Comparison of ENCODE assay signal across 7 mouse cellular contexts in genomic region chr13:23583387-23584068, GRCm38 (mm10). TPM values are rescaled to one million over a fixed set of nuclear protein-coding genes. Genes with fewer than 3 reads are reported as not detected.
DNase-seq lines count a peak whose midpoint lies in the region; ATAC-seq and TF ChIP-seq lines count a peak whose summit lies in the region.

No protein-coding gene starts in this region.

- no peaks in the 10 kb centered on the region for H3K36me3 ChIP-seq in forebrain, embryonic 12.5 days (replicated peaks)
- H3K36me3 ChIP-seq in liver, postnatal 0 days (replicated peaks; ENCODE audit: insufficient read depth, low read length), result no peaks in the 10 kb centered on the region

- 0 out of 2 replicates have a peak overlapping the region, but pooled peaks have one; percentile 36 for H3K9ac ChIP-seq in forebrain, embryonic 12.5 days
- peak overlapping the region; percentile 83 for H3K9ac ChIP-seq in liver, postnatal 0 days (replicated peaks)

- H3K4me1 ChIP-seq in bone marrow, adult 2 months (ENCODE audit: control insufficient read depth, insufficient read depth, low read length), result peaks cover 3% of the 10 kb centered on the region; the same call in 1 of the 2 replicates
- H3K4me1 ChIP-seq in forebrain, embryonic 12.5 days, result peaks cover 32% of the 10 kb centered on the region
- H3K4me1 ChIP-seq in liver, postnatal 0 days (ENCODE audit: insufficient read depth), result peaks cover 24% of the 10 kb centered on the region

- intact Hi-C loops in left cerebral cortex, adult 2 months (cut with DNase I), result loop anchor here (2.0 to 10.0 kb wide), 5 partner anchors 114 to 1866 kb away; partner anchors contain the start of genes Hist1h1a, Hist1h1b, Hist1h1t and Hist1h2ai

- H3K9me3 ChIP-seq in forebrain, embryonic 12.5 days, result no peaks in the 10 kb centered on the region
- no peaks in the 10 kb centered on the region for H3K9me3 ChIP-seq in liver, postnatal 0 days (ENCODE audit: low read length)

- no peak for ATAC-seq in forebrain, embryonic 12.5 days (ENCODE audit: low FRiP score)
- ATAC-seq in liver, postnatal 0 days, result no peak
- no peak for ATAC-seq in activated CD4-positive, CD25-positive, alpha-beta regulatory T cell, adult 4 months

- DNase-seq in left cerebral cortex, adult 2 months (ENCODE audit: extremely low spot score in 1 of 2, low spot score in 2 of 2), result no peak
- DNase-seq in left cerebral cortex, adult 11 months (ENCODE audit: low spot score), result no peak
- no peak for DNase-seq in liver, postnatal 0 days
- no peak for DNase-seq in cerebellum, adult 11-12 months

- no peak overlapping the region for H3K4me3 ChIP-seq in left cerebral cortex, adult 2 months
- H3K4me3 ChIP-seq in bone marrow, adult 2 months (replicated peaks; ENCODE audit: control insufficient read depth, low read depth, low read length), result no peak overlapping the region
- H3K4me3 ChIP-seq in forebrain, embryonic 12.5 days (replicated peaks), result no peak overlapping the region
- peak overlapping the region; percentile 59 for H3K4me3 ChIP-seq in liver, postnatal 0 days (ENCODE audit: low read depth, low read length)

- TF ChIP-seq EP300 in liver, postnatal 0 days (IDR thresholded peaks at IDR 0.05; ENCODE audit: low read depth), result no peak

- H3K27me3 ChIP-seq in forebrain, embryonic 12.5 days, result no peaks in the 10 kb centered on the region
- H3K27me3 ChIP-seq in liver, postnatal 0 days (ENCODE audit: insufficient read depth, low read length), result no peaks in the 10 kb centered on the region

- H3K27ac ChIP-seq in left cerebral cortex, adult 2 months, result peak overlapping the region; percentile 24; the same call in 1 of the 2 replicates
- peak overlapping the region; percentile 67; the same call in 1 of the 2 replicates for H3K27ac ChIP-seq in bone marrow, adult 2 months (ENCODE audit: control insufficient read depth, insufficient read depth, low read depth, low read length, poor library complexity)
- peak overlapping the region; percentile 99 for H3K27ac ChIP-seq in forebrain, embryonic 12.5 days
- H3K27ac ChIP-seq in liver, postnatal 0 days (ENCODE audit: low read depth), result peak overlapping the region; percentile 99

- peak overlapping the region; percentile 85 for H3K4me2 ChIP-seq in forebrain, embryonic 12.5 days
- peak overlapping the region; percentile 86 for H3K4me2 ChIP-seq in liver, postnatal 0 days (ENCODE audit: low read depth, low read length)

- no peak for TF ChIP-seq CTCF in left cerebral cortex, adult 2 months (IDR thresholded peaks at IDR 0.05)
- TF ChIP-seq CTCF in bone marrow, adult 2 months (IDR thresholded peaks at IDR 0.05; ENCODE audit: control insufficient read depth, insufficient read depth, low read length), result no peak
- TF ChIP-seq CTCF in liver, postnatal 0 days (IDR thresholded peaks at IDR 0.05; ENCODE audit: low read depth), result no peak

- TF ChIP-seq POLR2A in bone marrow, adult 2 months (IDR thresholded peaks at IDR 0.05; ENCODE audit: borderline replicate concordance, control insufficient read depth, low read depth, low read length), result no peak

RNA-seq across cellular contexts. Expression of gene Hist1h4d, which starts 2.1 kb away (rescaled TPM):
- 100 to 1,000 TPM; 141 to 157 TPM for total RNA-seq in left cerebral cortex, adult 2 months (2021)
- 50.4 and 64.8 TPM in 2 replicates for polyA plus RNA-seq in bone marrow, adult 2 months (2011; ENCODE audit: insufficient read depth, insufficient read length, low replicate concordance, missing spikeins)
- 137 and 142 TPM in 2 replicates for polyA plus RNA-seq in forebrain, embryonic 12.5 days (2016; fragmentation: Nextera tagmentation; extraction: Ambion mirVana)
- polyA plus RNA-seq in liver, postnatal 0 days (2015; fragmentation: Nextera tagmentation; extraction: Ambion mirVana), result 89.1 and 94.3 TPM in 2 replicates
- polyA plus RNA-seq in activated CD4-positive, CD25-positive, alpha-beta regulatory T cell, adult 4 months (2017; shearing (Covaris generic)), result 10 to 100 TPM; 36.8 to 39.3 TPM

RNA-seq across cellular contexts. Expression of gene Hist1h3d, which starts 8.0 kb away (rescaled TPM):
- 1 to 10 TPM; 6.9 to 9.9 TPM for total RNA-seq in left cerebral cortex, adult 2 months (2021)
- polyA plus RNA-seq in bone marrow, adult 2 months (2011; ENCODE audit: insufficient read depth, insufficient read length, low replicate concordance, missing spikeins), result 7.1 and 11.3 TPM in 2 replicates
- polyA plus RNA-seq in forebrain, embryonic 12.5 days (2016; fragmentation: Nextera tagmentation; extraction: Ambion mirVana), result 5.8 and 6.6 TPM in 2 replicates
- 4.7 and 5.8 TPM in 2 replicates for polyA plus RNA-seq in liver, postnatal 0 days (2015; fragmentation: Nextera tagmentation; extraction: Ambion mirVana)
- not detected for polyA plus RNA-seq in activated CD4-positive, CD25-positive, alpha-beta regulatory T cell, adult 4 months (2017; shearing (Covaris generic))

RNA-seq across cellular contexts. Expression of gene Hist1h2ad, which starts 9.3 kb away (rescaled TPM):
- total RNA-seq in left cerebral cortex, adult 2 months (2021), result 1 to 10 TPM; 3.8 to 9.0 TPM
- polyA plus RNA-seq in bone marrow, adult 2 months (2011; ENCODE audit: insufficient read depth, insufficient read length, low replicate concordance, missing spikeins), result 2.6 and 4.3 TPM in 2 replicates
- 1.3 and 3.7 TPM in 2 replicates for polyA plus RNA-seq in forebrain, embryonic 12.5 days (2016; fragmentation: Nextera tagmentation; extraction: Ambion mirVana)
- polyA plus RNA-seq in liver, postnatal 0 days (2015; fragmentation: Nextera tagmentation; extraction: Ambion mirVana), result 2.0 and 2.6 TPM in 2 replicates
- polyA plus RNA-seq in activated CD4-positive, CD25-positive, alpha-beta regulatory T cell, adult 4 months (2017; shearing (Covaris generic)), result 1 to 10 TPM in 1 of 2 experiments, not detected in 1; 2.3 TPM

RNA-seq across cellular contexts. Expression of gene Hist1h2bf, which starts 9.5 kb away (rescaled TPM):
- total RNA-seq in left cerebral cortex, adult 2 months (2021), result 10 to 100 TPM; 19.7 to 24.1 TPM
- polyA plus RNA-seq in bone marrow, adult 2 months (2011; ENCODE audit: insufficient read depth, insufficient read length, low replicate concordance, missing spikeins), result 32.4 and 40.5 TPM in 2 replicates
- polyA plus RNA-seq in forebrain, embryonic 12.5 days (2016; fragmentation: Nextera tagmentation; extraction: Ambion mirVana), result 7.2 and 9.5 TPM in 2 replicates
- 2.9 and 5.8 TPM in 2 replicates for polyA plus RNA-seq in liver, postnatal 0 days (2015; fragmentation: Nextera tagmentation; extraction: Ambion mirVana)
- polyA plus RNA-seq in activated CD4-positive, CD25-positive, alpha-beta regulatory T cell, adult 4 months (2017; shearing (Covaris generic)), result under 1 TPM in 1 of 2 experiments, not detected in 1; 0.83 TPM

RNA-seq across cellular contexts. Expression of gene Hist1h2bg, which starts 12.3 kb away (rescaled TPM):
- total RNA-seq in left cerebral cortex, adult 2 months (2021), result 10 to 100 TPM; 68.0 to 71.2 TPM
- 65.5 and 109 TPM in 2 replicates for polyA plus RNA-seq in bone marrow, adult 2 months (2011; ENCODE audit: insufficient read depth, insufficient read length, low replicate concordance, missing spikeins)
- polyA plus RNA-seq in forebrain, embryonic 12.5 days (2016; fragmentation: Nextera tagmentation; extraction: Ambion mirVana), result 8.9 and 11.4 TPM in 2 replicates
- 6.1 and 7.8 TPM in 2 replicates for polyA plus RNA-seq in liver, postnatal 0 days (2015; fragmentation: Nextera tagmentation; extraction: Ambion mirVana)
- 1 to 10 TPM; 4.0 to 5.7 TPM for polyA plus RNA-seq in activated CD4-positive, CD25-positive, alpha-beta regulatory T cell, adult 4 months (2017; shearing (Covaris generic))

Comparison
In these comparisons a context has a peak if more than half of its experiments do, and no peak if none do; other contexts are left out.
1. H3K27ac ChIP-seq: peak in every context shown above with its lines; median percentile 99 in forebrain, embryonic 12.5 days; 99 in liver, postnatal 0 days; 67 in bone marrow, adult 2 months; 24 in left cerebral cortex, adult 2 months.